Comparison of ENCODE assay signal across 7 mouse cellular contexts in genomic region chr14:20765642-20766258, GRCm38 (mm10). TPM values are rescaled to one million over a fixed set of nuclear protein-coding genes. Genes with fewer than 3 reads are reported as not detected.
DNase-seq lines count a peak whose midpoint lies in the region; ATAC-seq and TF ChIP-seq lines count a peak whose summit lies in the region.

No protein-coding gene starts in this region.

- peak; percentile 88 for DNase-seq in adrenal gland, adult 2 months
- DNase-seq in embryo, embryonic 11.5 days (ENCODE audit: low read depth, low spot score): peak; percentile 78
- peak; percentile 89 for DNase-seq in left cerebral cortex, postnatal 4 days
- peak; percentile 99 for DNase-seq in midbrain, embryonic 11.5 days (ENCODE audit: low spot score, missing footprints)
- DNase-seq in right cerebral cortex, postnatal 4 days: peak; percentile 97

- no peak overlapping the region for H3K9ac ChIP-seq in intestine, postnatal 0 days (ENCODE audit: low read depth, low read length)
- H3K9ac ChIP-seq in midbrain, embryonic 11.5 days (ENCODE audit: low read length): no peak overlapping the region

- H3K36me3 ChIP-seq in intestine, postnatal 0 days (ENCODE audit: control insufficient read depth, insufficient read depth): peaks cover 57% of the 10 kb centered on the region
- H3K36me3 ChIP-seq in midbrain, embryonic 11.5 days (ENCODE audit: control insufficient read depth, insufficient read depth, low read length): peaks cover 7% of the 10 kb centered on the region

- no peak overlapping the region for H3K4me3 ChIP-seq in intestine, postnatal 0 days (ENCODE audit: low read depth, low read length)
- H3K4me3 ChIP-seq in midbrain, embryonic 11.5 days (ENCODE audit: low read depth, low read length): no peak overlapping the region

- no peaks in the 10 kb centered on the region for H3K9me3 ChIP-seq in intestine, postnatal 0 days (ENCODE audit: control insufficient read depth)
- H3K9me3 ChIP-seq in midbrain, embryonic 11.5 days (ENCODE audit: control insufficient read depth, low read length): no peaks in the 10 kb centered on the region

- peak; percentile 93 for ATAC-seq in granulocyte monocyte progenitor cell, adult 5-6 weeks (replicated peaks; ENCODE audit: poor library complexity, severe bottlenecking)
- peak; percentile 70 for ATAC-seq in intestine, postnatal 0 days
- peak; percentile 70 for ATAC-seq in midbrain, embryonic 11.5 days (ENCODE audit: low FRiP score)

- H3K27ac ChIP-seq in intestine, postnatal 0 days (ENCODE audit: low read depth, low read length): peak overlapping the region; percentile 55; the same call in 1 of the 2 replicates
- H3K27ac ChIP-seq in midbrain, embryonic 11.5 days (ENCODE audit: low read depth, low read length): no peak overlapping the region

- peak; percentile 98 for TF ChIP-seq CTCF in intestine, postnatal 0 days (IDR thresholded peaks at IDR 0.05; ENCODE audit: low read depth)

- no peak overlapping the region for H3K4me2 ChIP-seq in intestine, postnatal 0 days (replicated peaks; ENCODE audit: low read depth)
- no peak overlapping the region for H3K4me2 ChIP-seq in midbrain, embryonic 11.5 days

- no peaks in the 10 kb centered on the region for H3K4me1 ChIP-seq in intestine, postnatal 0 days (replicated peaks; ENCODE audit: control insufficient read depth, insufficient read depth, low read length)
- no peaks in the 10 kb centered on the region for H3K4me1 ChIP-seq in midbrain, embryonic 11.5 days (ENCODE audit: control insufficient read depth, insufficient read depth, low read length)

- WGBS in intestine, postnatal 0 days: 24% methylated on average over 12 of the region's 12 CpGs
- 32% methylated on average over 12 of the region's 12 CpGs for WGBS in midbrain, embryonic 11.5 days

- no peaks in the 10 kb centered on the region for H3K27me3 ChIP-seq in intestine, postnatal 0 days (replicated peaks; ENCODE audit: control insufficient read depth, insufficient read depth, low read length)
- H3K27me3 ChIP-seq in midbrain, embryonic 11.5 days (ENCODE audit: control insufficient read depth, insufficient read depth, low read length): no peaks in the 10 kb centered on the region

- intact Hi-C loops in left cerebral cortex, postnatal 4 days (cut with DNase I): loop anchor here (10.0 kb wide), 1 partner anchor 109 kb away; no protein-coding TSS in a partner anchor

RNA-seq across cellular contexts. Expression of gene Camk2g, which starts 28.1 kb away (rescaled TPM):
- 10 to 100 TPM; 51.4 to 67.7 TPM for total RNA-seq in adrenal gland, adult 2 months (2021)
- polyA plus RNA-seq in adrenal gland, adult 2 months (2012; rRNA removed): 41.7 and 42.8 TPM in 2 replicates
- total RNA-seq in granulocyte monocyte progenitor cell, adult 5-6 weeks (2014; fragmentation: Nextera tagmentation): 28.0 and 35.2 TPM in 2 replicates
- total RNA-seq in granulocyte monocyte progenitor cell, adult 5-6 weeks (2017): 50.3 and 65.9 TPM in 2 replicates
- 27.6 and 37.7 TPM in 2 replicates for polyA plus RNA-seq in intestine, postnatal 0 days (2015; fragmentation: Nextera tagmentation; extraction: Ambion mirVana)
- total RNA-seq in left cerebral cortex, postnatal 4 days (2021): 100 to 1,000 TPM; 184 to 193 TPM
- 35.9 and 39.5 TPM in 2 replicates for polyA plus RNA-seq in midbrain, embryonic 11.5 days (2014; fragmentation: Nextera tagmentation; extraction: Ambion mirVana)

RNA-seq across cellular contexts. Expression of gene Ndst2, which starts 31.4 kb away (rescaled TPM):
- 10 to 100 TPM; 24.6 to 25.0 TPM for total RNA-seq in adrenal gland, adult 2 months (2021)
- 34.9 and 35.9 TPM in 2 replicates for polyA plus RNA-seq in adrenal gland, adult 2 months (2012; rRNA removed)
- total RNA-seq in granulocyte monocyte progenitor cell, adult 5-6 weeks (2014; fragmentation: Nextera tagmentation): 24.5 and 27.8 TPM in 2 replicates
- total RNA-seq in granulocyte monocyte progenitor cell, adult 5-6 weeks (2017): 6.2 and 7.2 TPM in 2 replicates
- 9.8 and 12.4 TPM in 2 replicates for polyA plus RNA-seq in intestine, postnatal 0 days (2015; fragmentation: Nextera tagmentation; extraction: Ambion mirVana)
- total RNA-seq in left cerebral cortex, postnatal 4 days (2021): 10 to 100 TPM; 22.6 to 23.5 TPM
- polyA plus RNA-seq in midbrain, embryonic 11.5 days (2014; fragmentation: Nextera tagmentation; extraction: Ambion mirVana): 22.0 and 23.0 TPM in 2 replicates

RNA-seq across cellular contexts. Expression of gene Zswim8, which starts 58.4 kb away (rescaled TPM):
- total RNA-seq in adrenal gland, adult 2 months (2021): 100 to 1,000 TPM in 1 of 2 experiments, 10 to 100 TPM in 1; 95.8 to 128 TPM
- polyA plus RNA-seq in adrenal gland, adult 2 months (2012; rRNA removed): 279 and 287 TPM in 2 replicates
- total RNA-seq in granulocyte monocyte progenitor cell, adult 5-6 weeks (2014; fragmentation: Nextera tagmentation): 47.5 and 51.8 TPM in 2 replicates
- total RNA-seq in granulocyte monocyte progenitor cell, adult 5-6 weeks (2017): 21.1 and 23.2 TPM in 2 replicates
- polyA plus RNA-seq in intestine, postnatal 0 days (2015; fragmentation: Nextera tagmentation; extraction: Ambion mirVana): 15.0 and 19.0 TPM in 2 replicates
- total RNA-seq in left cerebral cortex, postnatal 4 days (2021): 100 to 1,000 TPM; 182 to 183 TPM
- 19.1 and 22.9 TPM in 2 replicates for polyA plus RNA-seq in midbrain, embryonic 11.5 days (2014; fragmentation: Nextera tagmentation; extraction: Ambion mirVana)
